Mouse (Mus musculus): ENCODE measurements around the gene Ttc22. TPM values are rescaled to one million over a fixed set of nuclear protein-coding genes. Genes with fewer than 3 reads are reported as not detected.

Gene Ttc22
- polyA plus RNA-seq (2014; fragmentation: Nextera tagmentation; extraction: Ambion mirVana): 4.6 and 5.7 TPM in 2 replicates

- 0 out of 2 replicates have a peak, but pooled peaks have one; percentile 47 for ATAC-seq (ENCODE audit: low FRiP score, low TSS enrichment)
- peaks cover 3% of the 10 kb centered on the region; the same call in 1 of the 2 replicates for H3K4me1 ChIP-seq (ENCODE audit: control insufficient read depth, insufficient read depth, low read length)
- H3K27ac ChIP-seq (ENCODE audit: low read depth, low read length): no peak within 1 kb of the TSS
- 29% methylated on average over 16 of the region's 16 CpGs for WGBS
- H3K9me3 ChIP-seq (ENCODE audit: control insufficient read depth, low read length): no peaks in the 10 kb centered on the region
- H3K4me3 ChIP-seq (ENCODE audit: low read length): no peak within 1 kb of the TSS
- peaks cover 30% of the 10 kb centered on the region for H3K27me3 ChIP-seq (ENCODE audit: control insufficient read depth, insufficient read depth, low read length)
- no peaks in the 10 kb centered on the region for H3K36me3 ChIP-seq (ENCODE audit: control insufficient read depth, insufficient read depth, low read length)
- no peak within 1 kb of the TSS for H3K9ac ChIP-seq (ENCODE audit: low read depth, low read length)
- no peak within 1 kb of the TSS; the same call in 1 of the 2 replicates for H3K4me2 ChIP-seq (replicated peaks; ENCODE audit: low read depth, low read length)
Observed at GRCm38 (mm10) chr4:106622030-106622493, at the start of gene Ttc22. Ttc22 (plus strand) TSS chr4:106622432.

- 84% methylated on average over 8 of the region's 8 CpGs for WGBS
- Histone ChIP-seq H3K9me3 (ENCODE audit: control insufficient read depth, low read length) (no peaks in the 10 kb centered on the region), H3K27me3 (ENCODE audit: control insufficient read depth, insufficient read depth, low read length) (no peaks in the 10 kb centered on the region), H3K9ac (ENCODE audit: low read depth, low read length) (no peak overlapping the region), H3K36me3 (ENCODE audit: control insufficient read depth, insufficient read depth, low read length) (peaks cover 79% of the 10 kb centered on the region), H3K4me2 (replicated peaks; ENCODE audit: low read depth, low read length) (no peak overlapping the region), H3K4me1 (ENCODE audit: control insufficient read depth, insufficient read depth, low read length) (no peaks in the 10 kb centered on the region), H3K4me3 (ENCODE audit: low read length) (no peak overlapping the region), H3K27ac (ENCODE audit: low read depth, low read length) (no peak overlapping the region)
- no peak for ATAC-seq (ENCODE audit: low FRiP score, low TSS enrichment)
Observed at GRCm38 (mm10) chr4:106575022-106575421, 47.2 kb upstream of the Ttc22 start.

DNA sequence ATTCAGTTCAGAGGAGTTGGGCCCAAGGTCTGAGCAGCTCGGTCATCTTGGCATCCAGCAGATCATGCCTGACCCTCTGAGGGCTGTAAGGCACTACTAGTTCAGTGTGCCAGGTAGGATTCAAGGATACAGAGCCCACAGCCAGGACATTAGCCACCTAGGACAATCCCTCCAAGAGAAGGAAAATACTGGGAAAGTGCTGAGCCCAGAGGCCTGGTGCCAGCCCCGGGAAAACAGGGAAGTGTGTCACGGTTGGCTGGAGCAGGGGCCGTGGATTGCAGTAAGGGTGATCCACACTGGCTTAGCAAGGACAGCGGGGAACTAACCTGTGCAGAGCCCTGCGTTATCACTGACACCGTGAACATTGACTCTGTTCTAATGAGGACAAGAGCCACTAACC, 44.7 kb upstream of the Ttc22 start:
- Histone ChIP-seq H3K27me3 (ENCODE audit: control insufficient read depth, insufficient read depth, low read length) (no peaks in the 10 kb centered on the region), H3K4me2 (replicated peaks; ENCODE audit: low read depth, low read length) (no peak overlapping the region), H3K4me1 (ENCODE audit: control insufficient read depth, insufficient read depth, low read length) (no peaks in the 10 kb centered on the region), H3K36me3 (ENCODE audit: control insufficient read depth, insufficient read depth, low read length) (peaks cover 86% of the 10 kb centered on the region), H3K9me3 (ENCODE audit: control insufficient read depth, low read length) (no peaks in the 10 kb centered on the region), H3K27ac (ENCODE audit: low read depth, low read length) (no peak overlapping the region), H3K4me3 (ENCODE audit: low read length) (no peak overlapping the region), H3K9ac (ENCODE audit: low read depth, low read length) (no peak overlapping the region)
- no peak for ATAC-seq (ENCODE audit: low FRiP score, low TSS enrichment)
- WGBS: 73% methylated on average over 7 of the region's 7 CpGs

DNA sequence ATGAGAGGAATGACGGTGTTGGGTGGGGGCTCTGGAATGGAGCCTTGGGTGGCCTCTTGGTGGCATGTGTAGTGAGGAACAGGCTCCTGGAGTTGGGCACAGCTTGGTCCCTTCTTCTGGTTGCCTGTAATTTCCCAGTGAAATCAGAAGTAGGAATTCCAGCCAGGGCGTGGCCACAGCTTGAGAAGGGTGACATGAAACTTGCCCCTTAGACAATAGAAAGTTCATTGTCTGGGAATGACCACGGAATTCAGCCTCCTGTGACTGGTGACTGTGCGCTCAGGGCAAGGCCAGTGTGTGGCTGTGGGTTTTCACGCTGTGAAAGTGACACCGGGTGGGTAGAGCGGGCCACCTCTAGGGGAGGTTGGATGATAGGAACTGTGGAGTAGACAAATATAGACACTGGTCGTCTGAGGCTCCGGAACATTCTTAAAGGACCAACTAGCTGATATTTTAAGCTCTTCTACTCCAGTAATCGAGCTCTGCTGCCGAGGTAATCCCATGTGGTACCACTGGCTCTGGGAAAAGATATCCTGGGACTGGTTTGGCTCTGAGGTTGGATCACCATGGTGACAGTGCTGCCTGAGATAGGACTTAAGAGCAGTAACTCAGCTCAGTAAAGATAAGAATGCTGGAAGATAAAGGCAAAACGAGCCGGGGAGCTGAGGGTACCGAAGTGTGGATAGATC, 40.9 kb upstream of the Ttc22 start:
- Histone ChIP-seq H3K4me3 (ENCODE audit: low read length) (no peak overlapping the region), H3K4me2 (replicated peaks; ENCODE audit: low read depth, low read length) (no peak overlapping the region), H3K9me3 (ENCODE audit: control insufficient read depth, low read length) (no peaks in the 10 kb centered on the region), H3K4me1 (ENCODE audit: control insufficient read depth, insufficient read depth, low read length) (no peaks in the 10 kb centered on the region), H3K9ac (ENCODE audit: low read depth, low read length) (no peak overlapping the region), H3K27me3 (ENCODE audit: control insufficient read depth, insufficient read depth, low read length) (no peaks in the 10 kb centered on the region), H3K27ac (ENCODE audit: low read depth, low read length) (no peak overlapping the region), H3K36me3 (ENCODE audit: control insufficient read depth, insufficient read depth, low read length) (peaks cover 83% of the 10 kb centered on the region)
- ATAC-seq (ENCODE audit: low FRiP score, low TSS enrichment): no peak
- WGBS: 88% methylated on average over 14 of the region's 14 CpGs

- Histone ChIP-seq H3K36me3 (ENCODE audit: control insufficient read depth, insufficient read depth, low read length) (peaks cover 83% of the 10 kb centered on the region), H3K9me3 (ENCODE audit: control insufficient read depth, low read length) (no peaks in the 10 kb centered on the region), H3K4me2 (replicated peaks; ENCODE audit: low read depth, low read length) (no peak overlapping the region), H3K9ac (ENCODE audit: low read depth, low read length) (no peak overlapping the region), H3K4me1 (ENCODE audit: control insufficient read depth, insufficient read depth, low read length) (no peaks in the 10 kb centered on the region), H3K27me3 (ENCODE audit: control insufficient read depth, insufficient read depth, low read length) (no peaks in the 10 kb centered on the region), H3K4me3 (ENCODE audit: low read length) (no peak overlapping the region), H3K27ac (ENCODE audit: low read depth, low read length) (no peak overlapping the region)
- ATAC-seq (ENCODE audit: low FRiP score, low TSS enrichment): no peak
- 90% methylated on average over 15 of the region's 15 CpGs for WGBS
Observed at GRCm38 (mm10) chr4:106581865-106582204, 40.4 kb upstream of the Ttc22 start.

DNA sequence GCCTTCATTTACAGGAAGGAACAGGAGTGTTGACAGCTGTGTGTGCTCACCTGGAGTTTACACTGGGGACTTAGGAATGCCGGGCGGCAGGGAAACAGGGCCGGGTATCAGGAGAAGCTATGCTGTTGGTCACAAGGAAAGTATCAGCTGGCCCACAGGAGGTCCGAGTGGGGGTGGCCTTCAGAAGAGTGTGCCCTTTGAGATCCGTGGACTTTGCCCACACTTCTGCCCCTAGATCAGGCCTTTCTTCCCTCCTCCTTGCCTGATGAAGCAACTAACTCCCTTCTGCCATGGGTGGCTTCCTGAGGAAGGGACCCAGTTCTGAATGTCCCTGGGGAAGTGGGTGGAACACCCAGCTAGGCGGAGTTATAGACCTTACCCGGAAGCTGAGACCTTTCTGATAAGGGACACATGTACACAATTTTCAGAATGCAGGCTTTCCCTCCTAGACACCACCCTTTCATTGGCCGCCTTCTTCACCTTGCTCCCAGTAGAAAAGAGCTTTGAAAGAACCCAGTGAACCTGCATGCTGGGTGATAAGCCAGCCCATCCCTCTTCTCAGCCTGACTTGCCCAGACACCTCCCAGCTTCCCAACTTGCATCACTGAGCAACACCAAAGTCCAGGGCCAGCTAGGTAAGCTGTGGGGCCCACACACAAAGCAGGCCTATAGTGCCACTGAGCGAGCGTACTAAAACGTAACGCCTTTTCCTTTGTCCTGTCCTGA, 39.6 kb upstream of the Ttc22 start:
- Histone ChIP-seq H3K27ac (ENCODE audit: low read depth, low read length) (no peak overlapping the region), H3K9me3 (ENCODE audit: control insufficient read depth, low read length) (no peaks in the 10 kb centered on the region), H3K4me2 (replicated peaks; ENCODE audit: low read depth, low read length) (no peak overlapping the region), H3K9ac (ENCODE audit: low read depth, low read length) (no peak overlapping the region), H3K4me3 (ENCODE audit: low read length) (no peak overlapping the region), H3K36me3 (ENCODE audit: control insufficient read depth, insufficient read depth, low read length) (peaks cover 85% of the 10 kb centered on the region), H3K27me3 (ENCODE audit: control insufficient read depth, insufficient read depth, low read length) (no peaks in the 10 kb centered on the region), H3K4me1 (ENCODE audit: control insufficient read depth, insufficient read depth, low read length) (no peaks in the 10 kb centered on the region)
- WGBS: 90% methylated on average over 12 of the region's 12 CpGs
- no peak for ATAC-seq (ENCODE audit: low FRiP score, low TSS enrichment)

DNA sequence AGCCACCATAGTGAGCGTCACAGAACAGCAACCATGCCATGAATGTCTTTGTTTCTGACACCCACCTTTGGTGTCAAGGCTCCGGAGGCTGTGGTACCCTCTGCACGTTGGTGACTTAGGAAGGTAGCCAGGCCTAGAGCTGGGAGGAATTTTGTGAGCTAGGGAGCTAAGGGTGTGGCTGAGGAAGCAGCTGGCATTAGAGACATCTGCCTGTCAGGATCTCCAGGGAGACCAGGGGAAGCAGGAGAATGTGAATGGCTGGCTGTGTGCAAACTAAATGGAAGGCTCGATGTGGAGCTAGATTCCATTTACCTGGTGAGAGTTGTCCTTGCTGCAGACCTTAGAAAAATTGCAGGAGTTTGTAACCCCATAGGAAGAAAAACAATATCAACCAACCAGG, 37.6 kb upstream of the Ttc22 start:
- no peak overlapping the region for H3K4me2 ChIP-seq (replicated peaks; ENCODE audit: low read depth, low read length)
- no peak for ATAC-seq (ENCODE audit: low FRiP score, low TSS enrichment)
- WGBS: 90% methylated on average over 4 of the region's 4 CpGs
- H3K27me3 ChIP-seq (ENCODE audit: control insufficient read depth, insufficient read depth, low read length): no peaks in the 10 kb centered on the region
- no peak overlapping the region for H3K27ac ChIP-seq (ENCODE audit: low read depth, low read length)
- H3K36me3 ChIP-seq (ENCODE audit: control insufficient read depth, insufficient read depth, low read length): peaks cover 84% of the 10 kb centered on the region
- no peaks in the 10 kb centered on the region for H3K9me3 ChIP-seq (ENCODE audit: control insufficient read depth, low read length)
- no peak overlapping the region for H3K4me3 ChIP-seq (ENCODE audit: low read length)
- no peak overlapping the region for H3K9ac ChIP-seq (ENCODE audit: low read depth, low read length)
- no peaks in the 10 kb centered on the region for H3K4me1 ChIP-seq (ENCODE audit: control insufficient read depth, insufficient read depth, low read length)

DNA sequence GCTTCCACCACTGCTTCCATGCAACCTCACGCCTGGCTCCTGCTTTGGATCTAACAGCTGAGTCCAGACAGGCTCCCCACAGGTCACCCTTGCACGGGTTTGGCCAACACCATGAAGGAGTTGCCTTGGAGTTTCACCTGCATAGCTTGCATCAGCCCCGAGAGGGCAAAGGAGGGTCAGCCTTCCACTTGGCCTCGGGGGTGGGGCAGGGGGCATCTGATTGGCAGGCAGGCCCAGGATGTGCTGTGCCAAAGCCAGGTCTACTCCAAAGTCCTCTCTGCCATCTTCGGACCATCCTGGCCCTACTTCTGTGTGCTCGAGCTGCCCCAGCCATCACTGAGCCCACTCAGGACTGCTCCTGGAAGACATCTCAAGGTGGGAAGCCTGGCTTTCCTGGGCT, 35.2 kb upstream of the Ttc22 start:
- H3K27ac ChIP-seq (ENCODE audit: low read depth, low read length): no peak overlapping the region
- H3K27me3 ChIP-seq (ENCODE audit: control insufficient read depth, insufficient read depth, low read length): no peaks in the 10 kb centered on the region
- ATAC-seq (ENCODE audit: low FRiP score, low TSS enrichment): no peak
- H3K9me3 ChIP-seq (ENCODE audit: control insufficient read depth, low read length): no peaks in the 10 kb centered on the region
- H3K36me3 ChIP-seq (ENCODE audit: control insufficient read depth, insufficient read depth, low read length): peaks cover 68% of the 10 kb centered on the region
- no peak overlapping the region for H3K4me2 ChIP-seq (replicated peaks; ENCODE audit: low read depth, low read length)
- no peak overlapping the region for H3K4me3 ChIP-seq (ENCODE audit: low read length)
- 95% methylated on average over 6 of the region's 6 CpGs for WGBS
- H3K9ac ChIP-seq (ENCODE audit: low read depth, low read length): no peak overlapping the region
- H3K4me1 ChIP-seq (ENCODE audit: control insufficient read depth, insufficient read depth, low read length): no peaks in the 10 kb centered on the region

DNA sequence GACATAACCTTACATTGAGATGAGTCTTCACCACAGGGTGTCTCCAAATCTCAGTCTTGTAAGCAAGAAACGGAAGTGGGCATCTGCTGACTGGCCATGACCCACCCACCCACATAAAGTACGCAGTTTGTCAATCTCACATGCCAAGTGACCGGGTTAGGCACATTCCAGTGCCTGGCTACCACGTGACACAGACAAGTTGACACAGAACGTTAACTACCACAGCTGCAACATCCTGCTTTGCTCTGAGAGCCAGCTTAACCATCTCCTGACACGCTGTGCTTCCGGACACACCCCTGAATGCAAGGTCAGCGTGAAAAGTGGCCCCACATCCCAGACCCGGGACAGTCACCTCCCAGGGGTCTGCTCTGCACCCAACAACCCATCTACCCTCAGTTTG, 32.1 kb upstream of the Ttc22 start:
- Histone ChIP-seq H3K9me3 (ENCODE audit: control insufficient read depth, low read length) (no peaks in the 10 kb centered on the region), H3K4me1 (ENCODE audit: control insufficient read depth, insufficient read depth, low read length) (no peaks in the 10 kb centered on the region), H3K4me2 (replicated peaks; ENCODE audit: low read depth, low read length) (no peak overlapping the region), H3K27me3 (ENCODE audit: control insufficient read depth, insufficient read depth, low read length) (no peaks in the 10 kb centered on the region), H3K27ac (ENCODE audit: low read depth, low read length) (no peak overlapping the region), H3K36me3 (ENCODE audit: control insufficient read depth, insufficient read depth, low read length) (peaks cover 45% of the 10 kb centered on the region), H3K4me3 (ENCODE audit: low read length) (no peak overlapping the region), H3K9ac (ENCODE audit: low read depth, low read length) (no peak overlapping the region)
- 62% methylated on average over 9 of the region's 9 CpGs for WGBS
- peak; percentile 32; the same call in 1 of the 2 replicates for ATAC-seq (ENCODE audit: low FRiP score, low TSS enrichment)

All from kidney, embryonic 14.5 days (tissue).